Mouse (Mus musculus): ENCODE results near the gene Gm21972.

The Gm21972 gene

DNA sequence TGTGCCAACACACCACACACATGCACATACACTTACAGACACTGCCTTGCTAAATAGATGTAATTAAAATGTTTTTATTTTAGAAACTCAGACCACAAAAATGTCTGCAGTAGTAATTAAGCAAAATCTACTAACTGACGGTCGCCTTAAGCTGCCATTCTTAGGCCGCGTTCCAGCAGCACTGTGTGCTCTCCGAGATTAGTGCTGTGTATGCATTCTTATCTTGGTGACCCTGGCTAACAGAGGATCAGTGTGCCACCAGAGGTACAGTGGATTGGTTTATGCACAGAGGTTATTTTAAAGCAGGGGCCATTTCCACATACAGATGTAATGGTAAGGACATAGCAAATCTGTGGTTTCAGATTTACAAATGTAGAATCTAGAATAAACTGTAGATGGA, 27.6 kb downstream of the Gm21972 start:
- DNase-seq (ENCODE audit: low read depth): peak; percentile 71

DNA sequence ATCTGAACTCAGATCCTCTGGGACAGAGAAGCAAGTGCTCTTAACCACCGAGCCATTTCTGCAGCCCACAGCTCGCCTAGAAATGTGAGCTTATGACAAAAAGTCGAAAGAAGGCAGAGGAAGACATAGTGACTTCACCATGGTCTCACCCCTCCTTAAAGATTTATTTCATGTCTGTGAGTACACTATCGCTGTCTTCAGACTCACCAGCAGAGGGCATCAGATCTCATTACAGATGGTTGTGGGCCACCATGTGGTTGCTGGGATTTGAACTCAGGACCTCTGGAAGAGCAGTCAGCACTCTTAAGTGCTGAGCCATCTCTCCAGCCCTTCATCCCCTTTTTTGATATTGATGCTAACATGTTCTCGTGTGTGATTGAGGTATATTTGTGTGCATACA, 41.2 kb downstream of the Gm21972 start:
- DNase-seq (ENCODE audit: low read depth): no peak

GRCm38 (mm10) chr1:86176066-86176465, 42.6 kb downstream of the Gm21972 start:
- DNase-seq (ENCODE audit: low read depth): no peak

DNA sequence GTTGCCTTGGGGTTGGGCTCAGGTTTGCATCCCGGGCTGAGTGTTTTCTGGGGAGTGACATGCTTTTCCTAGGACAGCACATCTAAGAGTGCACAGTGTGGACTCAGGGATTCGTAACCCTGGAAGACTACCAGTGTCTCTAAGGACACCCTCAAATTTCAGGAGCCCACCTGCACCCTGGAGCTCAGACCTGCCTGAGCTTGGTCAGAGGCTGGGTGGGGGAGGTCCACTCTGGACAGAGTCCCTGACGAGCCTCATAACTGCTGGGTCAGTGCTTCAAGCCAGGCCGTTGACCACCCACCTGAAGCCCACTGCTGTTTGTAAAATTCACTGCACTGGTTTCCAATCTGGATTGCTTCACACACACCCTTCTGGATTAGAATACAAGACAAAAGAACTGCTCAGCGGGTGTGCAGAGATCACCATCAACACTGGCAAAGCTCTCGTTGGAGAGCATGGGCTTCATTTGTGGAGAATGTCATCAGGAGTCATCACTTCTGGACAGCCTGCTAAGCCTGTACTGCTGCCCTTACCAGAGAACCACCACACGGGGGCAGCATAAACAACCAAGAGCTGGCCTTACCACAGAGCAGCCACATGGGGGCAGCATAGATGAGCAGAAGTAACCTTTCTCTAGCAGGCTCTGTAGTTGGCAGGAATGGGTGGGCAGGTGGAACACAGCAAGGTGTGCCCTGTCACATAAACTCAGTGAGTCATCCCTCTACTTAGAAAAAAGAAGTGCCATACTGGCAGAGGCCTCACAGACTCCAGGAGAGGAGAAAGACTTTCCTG, 45.2 kb downstream of the Gm21972 start:
- peak; percentile 78 for DNase-seq (ENCODE audit: low read depth)

DNA sequence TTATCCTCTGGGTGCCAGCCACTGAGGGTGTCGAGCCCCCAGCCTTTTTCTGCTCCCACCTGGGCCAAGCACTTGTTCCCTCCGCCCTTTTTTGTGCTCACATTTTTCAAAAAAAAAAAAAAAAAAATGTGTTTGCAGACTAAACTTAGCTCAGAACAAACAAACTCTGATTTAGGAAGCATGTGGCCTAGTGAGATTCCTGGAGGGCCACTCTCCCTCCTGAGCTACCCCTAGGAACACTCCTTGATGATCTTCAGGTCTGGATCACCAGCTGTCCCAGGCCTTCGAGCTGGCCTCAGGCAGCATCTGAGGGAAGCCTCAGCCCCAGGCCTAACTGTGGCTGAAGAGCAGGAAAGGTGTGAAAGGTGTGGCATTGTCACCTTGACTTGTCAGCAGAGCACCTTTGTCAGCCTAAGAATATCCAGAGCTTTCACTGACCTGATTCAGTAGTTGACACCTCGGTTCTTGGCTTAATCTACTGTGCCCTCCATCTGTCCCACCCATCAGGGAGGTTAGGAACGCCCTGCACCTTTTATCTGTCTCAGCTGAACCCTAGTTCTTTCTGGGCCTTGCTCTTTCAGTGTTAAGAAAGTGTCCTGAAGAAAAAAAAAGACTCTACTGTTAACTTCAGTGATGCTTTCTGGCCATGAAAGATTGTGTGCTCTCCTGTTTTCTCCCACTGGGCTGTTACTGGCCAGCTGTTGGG, 48.7 kb downstream of the Gm21972 start:
- DNase-seq (ENCODE audit: low read depth): peak; percentile 45

- DNase-seq (ENCODE audit: low read depth): no peak
Measured at GRCm38 (mm10) chr1:86183577-86184263, 50.3 kb downstream of the Gm21972 start.

DNA sequence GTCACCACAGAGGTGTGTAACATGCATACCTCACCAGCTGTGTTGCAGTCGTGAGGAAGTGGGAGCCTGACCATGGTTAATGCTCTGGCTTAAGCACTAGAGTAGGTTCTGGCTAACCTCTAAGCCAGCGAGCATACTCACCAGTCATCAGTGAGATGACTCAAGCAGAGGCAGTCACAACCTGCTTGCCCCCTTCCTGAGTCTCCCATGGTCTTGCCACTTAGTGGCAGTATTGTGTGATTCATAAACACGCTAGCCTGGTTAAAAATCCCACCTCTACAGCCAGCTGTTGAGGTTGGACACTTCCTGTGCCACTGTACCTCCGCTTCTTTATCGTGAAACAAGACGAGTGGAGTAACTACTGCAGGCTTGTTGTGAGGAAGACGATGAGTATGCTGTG, 53.3 kb downstream of the Gm21972 start:
- no peak for DNase-seq (ENCODE audit: low read depth)

DNA sequence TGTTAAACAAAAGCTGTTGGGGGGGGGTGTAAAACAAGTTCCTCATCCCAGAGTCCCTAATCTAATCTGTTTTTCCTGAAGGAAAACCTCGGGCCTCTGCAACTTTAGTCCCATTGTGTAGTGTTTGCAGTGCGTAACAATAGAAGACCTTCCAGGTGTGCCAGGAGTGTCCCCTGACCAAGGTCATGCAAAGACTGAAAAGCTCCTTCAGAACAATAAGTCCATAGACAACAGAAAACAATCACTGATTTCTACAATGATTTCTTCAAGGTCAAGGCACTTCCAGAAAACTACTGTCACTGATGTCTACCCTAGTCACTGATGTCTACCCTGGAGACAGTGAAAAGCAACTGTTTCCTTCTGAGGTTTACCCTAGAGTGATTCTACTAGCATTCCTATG, 54.4 kb downstream of the Gm21972 start:
- DNase-seq (ENCODE audit: low read depth): no peak

DNA sequence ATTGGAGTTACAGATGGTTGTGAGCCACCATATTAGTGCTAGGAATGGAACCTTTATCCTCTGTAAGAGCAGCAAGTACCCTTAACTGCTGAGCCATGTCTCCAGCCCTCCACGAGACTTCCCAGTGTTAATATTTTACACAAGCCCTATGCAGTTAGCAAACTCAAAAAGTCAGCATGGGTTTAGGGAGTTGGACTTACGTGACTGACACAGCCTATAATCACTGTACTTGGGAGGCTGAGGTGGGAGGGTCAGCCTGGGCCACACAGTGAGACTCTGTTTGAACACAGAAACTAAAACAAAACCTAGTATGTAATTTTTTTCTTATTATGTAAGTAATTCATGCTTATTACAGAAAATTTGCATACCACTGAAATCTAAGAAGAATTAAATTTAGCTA, 54.8 kb downstream of the Gm21972 start:
- DNase-seq (ENCODE audit: low read depth): no peak

GRCm38 (mm10) chr1:86189034-86189702, 55.7 kb downstream of the Gm21972 start:
- DNase-seq (ENCODE audit: low read depth): no peak

GRCm38 (mm10) chr1:86190843-86191242, 57.4 kb downstream of the Gm21972 start:
- DNase-seq (ENCODE audit: low read depth): no peak

DNA sequence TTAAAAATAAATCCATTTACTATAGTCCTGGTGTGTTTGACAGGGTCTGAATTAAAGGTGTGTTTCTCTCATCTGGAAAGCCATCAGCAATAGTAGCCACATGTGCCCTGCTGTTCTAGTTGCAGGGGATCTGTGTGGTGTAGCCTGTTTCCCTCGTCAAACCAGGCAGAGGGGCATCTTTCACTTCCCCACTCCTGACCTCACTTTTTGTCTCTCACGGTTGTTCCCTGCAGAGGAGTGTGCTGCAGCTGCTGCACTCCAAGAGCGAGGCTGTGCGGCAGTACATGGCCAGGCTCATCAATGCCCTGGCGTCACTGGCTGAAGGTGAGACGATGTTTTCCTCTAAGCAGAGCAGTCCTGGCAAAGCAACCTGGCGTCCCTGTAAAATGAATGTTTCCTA, 60.6 kb downstream of the Gm21972 start:
- no peak for DNase-seq (ENCODE audit: low read depth)

DNA sequence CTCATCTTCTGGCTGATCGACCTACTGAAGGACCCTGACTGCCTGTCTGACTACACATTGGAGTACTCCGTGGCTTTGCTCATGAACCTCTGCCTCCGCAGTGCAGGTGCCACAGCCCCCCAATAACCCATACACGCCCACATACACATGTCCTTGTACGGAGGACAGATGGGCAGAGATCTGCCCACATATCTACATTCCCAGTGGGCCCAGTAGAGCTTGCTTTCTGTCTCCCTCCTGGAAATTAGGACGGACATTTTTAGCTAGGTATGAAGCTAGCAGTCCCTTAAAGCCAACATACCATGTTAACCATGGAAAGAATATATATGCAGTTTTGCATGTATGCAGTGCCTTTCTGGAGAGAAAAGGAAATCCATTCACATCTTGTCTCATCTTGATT, 64.8 kb downstream of the Gm21972 start:
- no peak for DNase-seq (ENCODE audit: low read depth)

DNA sequence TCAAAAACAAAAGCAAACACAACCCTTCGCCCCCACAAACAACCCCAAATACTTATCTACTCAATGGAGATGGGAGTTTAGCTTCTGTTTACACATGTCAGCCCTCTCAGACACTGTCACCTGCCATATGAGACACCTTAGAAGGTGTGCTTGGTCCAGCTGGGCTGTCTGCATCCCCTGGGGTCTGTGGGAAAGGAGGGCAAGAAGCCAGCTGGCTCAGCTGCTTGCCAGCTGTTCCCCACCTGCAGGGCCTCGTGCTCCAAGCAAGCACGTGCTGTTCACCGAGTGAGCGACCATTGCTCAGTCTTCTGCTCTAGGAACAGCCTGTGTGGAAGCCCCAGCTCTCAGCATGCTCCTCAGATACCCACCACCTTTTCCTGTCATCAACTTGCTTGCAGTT, 65.6 kb downstream of the Gm21972 start:
- DNase-seq (ENCODE audit: low read depth): no peak

DNA sequence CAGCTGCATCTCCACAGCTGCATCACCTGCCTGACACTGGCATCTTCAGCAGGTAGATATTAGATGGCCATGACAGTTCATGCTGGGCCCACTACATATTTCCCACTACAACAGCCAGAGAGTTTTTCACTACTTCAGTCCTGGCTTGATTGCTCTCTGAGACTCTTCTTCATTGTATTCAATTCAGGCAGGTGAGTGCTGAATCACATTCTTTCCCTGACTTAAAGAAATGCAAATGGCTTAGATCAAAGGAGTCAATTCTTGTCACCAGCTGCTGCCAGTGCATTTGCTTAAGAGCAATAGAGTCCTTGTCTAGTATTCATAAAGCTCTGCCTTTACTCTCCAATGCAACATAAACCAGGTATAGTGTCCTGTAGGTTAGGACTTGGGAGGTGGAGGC, 67.9 kb downstream of the Gm21972 start:
- DNase-seq (ENCODE audit: low read depth): no peak

DNA sequence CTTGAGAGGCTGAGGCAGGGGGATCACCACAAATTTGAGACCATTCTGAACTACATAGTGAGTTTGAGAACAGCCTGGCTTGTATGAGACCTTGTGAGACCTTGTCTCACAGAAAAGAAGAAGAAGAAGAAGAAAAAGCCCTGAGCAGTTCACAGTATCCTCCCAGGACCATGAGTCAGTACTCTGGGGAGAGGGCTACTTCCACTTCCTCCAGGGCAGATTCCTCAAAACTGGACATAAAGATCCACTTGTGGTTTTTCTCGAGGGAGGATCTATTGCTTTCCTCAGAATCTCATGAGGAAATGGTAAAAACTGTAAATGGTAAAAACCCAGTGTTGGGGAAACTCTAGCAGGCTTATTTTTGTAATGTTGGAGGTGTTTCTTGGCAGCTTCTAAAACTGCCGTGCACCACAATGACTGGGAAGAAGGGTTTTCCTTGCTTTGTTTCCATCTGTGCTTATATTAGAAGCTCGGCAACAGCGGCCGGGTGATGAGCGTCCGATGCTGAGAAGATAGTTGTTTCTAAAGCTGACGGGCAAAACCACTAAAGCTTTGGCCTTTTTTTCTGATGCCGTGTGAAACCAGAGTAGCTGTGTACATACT, 69.3 kb downstream of the Gm21972 start:
- no peak for DNase-seq (ENCODE audit: low read depth)

DNA sequence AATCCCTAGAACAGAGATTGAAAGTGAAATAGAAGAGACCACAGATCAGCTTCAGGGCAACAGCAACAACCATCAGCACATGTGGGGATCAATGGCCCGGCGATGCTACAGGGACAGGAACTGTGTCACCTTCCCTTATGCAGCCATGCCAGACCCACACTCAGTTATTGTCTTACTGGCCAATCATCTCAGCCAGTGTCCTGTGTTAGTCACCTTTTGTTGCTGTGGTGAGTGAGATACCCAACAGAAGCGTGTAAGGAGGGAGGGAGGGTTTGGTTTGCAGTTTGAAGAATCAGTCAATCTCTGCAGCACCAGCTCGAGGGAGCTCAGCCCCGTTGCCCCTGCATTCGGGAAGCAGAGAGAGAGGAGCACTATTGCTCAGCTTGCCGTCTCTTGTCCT, 77.2 kb downstream of the Gm21972 start:
- DNase-seq (ENCODE audit: low read depth): no peak

- peak; percentile 62 for DNase-seq (ENCODE audit: low read depth)
Measured at GRCm38 (mm10) chr1:86211498-86211897, 78.1 kb downstream of the Gm21972 start.
